Mouse (Mus musculus) CD4-positive helper T cell, adult 2 months (primary cell): ENCODE measurements around the gene Gm49416.
A peak's percentile ranks its signal among the peaks of the same experiment; 100 is the strongest.

Experiments
- DNase-seq: peaks from one replicate; pipeline ENCODE4 v3.0.0-alpha.2; 2012; ENCODE audit warnings: low read depth, missing footprints, low spot score

Gm49416 gene

DNA sequence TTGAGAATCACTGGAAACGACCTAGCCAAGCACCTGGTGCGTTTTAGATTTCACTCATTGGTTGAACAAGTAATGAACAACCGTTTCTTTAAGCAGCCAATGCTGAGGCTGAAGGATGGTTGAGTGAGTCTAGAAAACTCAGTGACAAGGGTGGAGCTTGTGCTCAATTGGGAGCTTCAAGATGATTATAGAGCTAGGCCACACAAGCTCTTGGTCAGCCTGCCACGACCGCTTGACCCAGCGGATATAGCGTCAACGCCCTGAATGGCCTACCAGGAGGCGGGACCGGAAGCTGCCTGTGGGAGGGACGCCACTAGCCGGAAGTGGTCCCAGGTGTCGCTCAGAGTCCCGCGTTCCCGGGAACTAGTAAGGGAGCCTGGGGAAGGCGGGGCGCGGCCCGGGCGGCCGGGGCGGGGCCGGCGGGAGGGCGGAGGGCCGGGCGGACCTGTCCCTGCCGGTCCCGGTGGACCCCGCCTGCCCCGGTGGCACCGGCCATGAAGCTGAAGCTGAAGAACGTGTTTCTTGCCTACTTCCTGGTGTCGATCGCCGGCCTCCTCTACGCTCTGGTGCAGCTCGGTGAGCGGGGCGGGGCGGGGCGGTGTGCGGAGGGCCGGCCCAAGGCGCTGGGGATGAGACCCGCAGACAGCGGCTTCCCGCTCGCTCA, 31.5 kb downstream of the Gm49416 start, which contains the start of gene B3gat3:
Gene B3gat3 (plus strand): TSS at position 302 of the 664 bp plus-strand sequence.
- DNase-seq, result peak; percentile 85

- peak; percentile 84 for DNase-seq
Observed at GRCm38 (mm10) chr19:8920836-8921291, 32.1 kb downstream of the Gm49416 start.

GRCm38 (mm10) chr19:8921741-8922140, 33.0 kb downstream of the Gm49416 start:
- DNase-seq, result peak; percentile 33

DNA sequence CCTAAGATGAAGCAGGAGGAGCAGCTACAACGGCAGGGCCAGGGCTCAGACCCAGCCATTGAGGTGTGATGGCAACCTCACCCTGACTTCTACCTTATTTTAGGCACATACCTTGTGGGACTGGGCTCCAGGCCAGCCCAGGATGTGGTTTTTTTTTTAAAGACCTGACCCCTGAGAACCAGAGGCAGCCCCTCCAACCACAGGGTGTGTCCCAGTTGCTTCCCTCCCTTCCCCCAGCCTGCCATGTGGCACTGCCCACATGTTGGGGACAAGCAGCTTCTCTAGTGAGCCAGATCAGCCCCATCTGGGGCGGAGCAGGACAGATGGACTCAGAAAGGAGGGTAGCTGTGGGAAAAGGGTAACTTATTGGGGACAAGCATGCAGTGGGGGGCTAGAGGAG, 38.0 kb downstream of the Gm49416 start:
- peak; percentile 66 for DNase-seq

DNA sequence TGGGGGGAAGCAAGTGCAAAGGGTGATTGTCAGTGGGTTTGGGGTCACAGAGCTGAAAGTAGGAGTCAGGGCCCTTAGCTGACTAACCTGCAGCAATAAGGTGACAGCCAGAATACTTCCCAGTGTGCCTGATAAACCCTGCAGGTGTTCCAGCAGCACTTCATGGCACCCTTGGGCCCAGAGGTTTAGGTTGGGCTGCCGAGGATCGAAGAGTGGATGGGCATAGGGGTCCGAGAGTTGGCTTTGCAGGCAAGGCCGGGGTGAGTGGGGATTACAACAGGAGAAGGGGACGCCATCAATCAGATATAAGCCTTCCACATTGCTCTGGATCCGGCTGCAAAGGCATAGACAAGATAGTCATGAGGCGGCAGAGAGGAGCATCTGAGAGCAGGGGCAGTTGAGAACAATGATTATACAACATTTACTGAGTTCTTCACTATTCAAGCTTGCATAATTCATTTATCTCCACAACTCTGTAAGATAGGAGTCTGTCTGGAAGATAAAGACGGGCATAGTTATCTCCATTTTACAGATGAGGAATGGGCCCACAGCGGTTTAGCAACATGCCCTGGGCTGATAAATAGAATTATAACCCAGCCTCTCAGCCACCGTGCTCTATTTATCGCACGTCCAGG, 39.3 kb downstream of the Gm49416 start:
- no peak for DNase-seq

GRCm38 (mm10) chr19:8928689-8929223, 40.0 kb downstream of the Gm49416 start:
- DNase-seq, result no peak

DNA sequence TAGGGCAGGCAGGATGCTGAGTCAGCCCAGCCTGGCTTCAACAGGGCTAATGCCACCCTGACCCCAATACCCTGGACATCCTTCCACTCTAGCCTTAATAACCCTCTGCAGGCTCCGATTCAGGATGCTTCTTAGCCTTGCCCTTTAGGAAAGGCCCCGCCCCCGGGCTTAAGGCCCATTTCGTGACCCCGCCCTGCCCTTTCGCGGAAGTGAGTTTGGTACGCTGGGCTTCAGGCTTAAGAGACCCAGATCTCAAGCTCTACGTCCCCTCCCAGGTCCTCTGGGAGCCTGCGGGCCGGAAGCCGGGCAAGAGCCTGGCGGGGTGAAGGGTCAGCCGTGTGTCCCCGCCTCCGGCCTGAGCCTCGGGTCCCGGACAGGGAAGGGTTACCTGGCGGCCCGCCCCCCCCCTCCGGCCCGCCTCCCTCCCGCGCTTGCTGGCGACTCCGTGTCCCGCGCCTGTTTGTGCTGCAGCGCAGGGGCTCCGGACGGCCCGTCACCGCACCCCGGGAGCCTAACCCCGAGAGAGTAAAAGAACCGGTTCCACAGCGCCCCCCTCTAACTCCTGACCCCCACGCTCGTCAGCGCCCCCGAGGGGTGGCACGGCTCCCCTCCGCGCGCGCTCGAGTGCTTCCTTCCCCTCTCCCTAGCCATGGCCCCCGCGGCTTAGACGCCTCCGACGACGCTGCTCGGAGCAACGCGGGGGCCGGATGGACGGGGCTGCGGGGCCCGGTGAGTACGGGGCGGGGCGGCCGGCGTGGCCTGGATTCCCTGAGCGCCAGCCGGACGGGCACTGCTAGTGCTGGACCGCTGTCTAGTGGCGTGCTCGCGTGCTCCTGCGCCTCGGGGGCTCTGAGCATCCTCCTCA, 40.7 kb downstream of the Gm49416 start, which contains the start of the genes Rom1 and Eml3:
Gene Rom1 (minus strand): TSS at position 133 of the 865 bp plus-strand sequence.
Gene Eml3 (plus strand): TSS at position 329 of the 865 bp plus-strand sequence.
- peak; percentile 85 for DNase-seq

DNA sequence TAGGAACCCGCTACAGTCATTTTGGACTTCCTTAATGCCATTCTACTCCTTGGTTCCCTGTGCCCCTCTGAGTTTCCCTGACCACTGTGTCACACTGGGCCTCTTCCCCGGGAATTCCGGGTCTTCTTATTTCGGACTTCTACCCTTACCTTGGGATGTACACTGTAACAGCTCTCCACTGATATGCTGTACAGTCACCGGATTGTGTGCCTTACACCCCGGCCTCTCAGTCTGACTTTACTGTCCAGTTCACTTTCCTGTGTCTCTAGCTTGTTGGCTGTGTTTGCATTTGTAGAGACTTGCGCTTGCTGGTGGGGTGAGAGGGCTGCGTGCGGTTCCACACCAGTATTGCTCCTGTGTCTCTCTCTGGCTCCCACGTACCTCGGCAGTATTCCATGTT, 41.4 kb downstream of the Gm49416 start:
- DNase-seq, result no peak

- no peak for DNase-seq
Observed at GRCm38 (mm10) chr19:8930771-8931170, 42.0 kb downstream of the Gm49416 start.

DNA sequence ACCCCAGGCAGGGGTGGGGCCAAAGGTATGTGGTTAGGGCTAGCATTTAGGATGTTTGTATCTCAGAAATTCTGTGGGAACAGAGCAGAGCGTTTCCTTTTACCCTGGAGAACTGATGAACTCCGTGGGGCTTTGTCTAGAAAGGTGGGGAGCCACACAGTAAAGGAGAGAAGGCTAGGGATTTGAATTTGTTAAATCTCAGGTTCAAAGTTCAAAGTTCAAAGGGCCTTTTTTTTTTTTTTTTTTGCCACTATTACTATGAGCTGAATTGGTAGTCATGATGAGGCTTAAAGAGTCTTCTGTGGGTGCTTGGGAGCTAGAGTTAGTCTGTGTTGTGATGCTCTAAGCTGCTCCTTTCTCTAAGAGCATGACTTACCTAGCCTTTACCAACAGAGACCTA, 48.0 kb downstream of the Gm49416 start:
- no peak for DNase-seq

- DNase-seq, result no peak
Observed at GRCm38 (mm10) chr19:8940526-8941133, 51.9 kb downstream of the Gm49416 start.

DNA sequence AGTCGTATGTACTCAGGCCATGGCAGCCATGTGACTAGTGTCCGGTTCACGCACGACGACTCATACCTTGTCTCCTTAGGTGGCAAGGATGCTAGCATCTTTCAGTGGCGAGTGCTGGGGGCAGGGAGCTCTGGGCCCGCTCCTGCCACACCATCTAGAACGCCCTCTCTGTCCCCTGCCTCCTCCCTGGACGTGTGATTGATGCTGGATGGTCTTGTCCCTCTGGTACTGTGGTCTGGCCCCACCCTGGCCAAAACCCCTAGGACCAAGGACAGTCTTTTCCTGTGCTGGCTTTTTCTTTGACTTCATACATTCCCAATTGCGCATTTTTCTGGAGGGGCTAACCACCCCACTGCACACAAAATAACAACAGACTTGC, 52.4 kb downstream of the Gm49416 start:
- DNase-seq, result no peak

DNA sequence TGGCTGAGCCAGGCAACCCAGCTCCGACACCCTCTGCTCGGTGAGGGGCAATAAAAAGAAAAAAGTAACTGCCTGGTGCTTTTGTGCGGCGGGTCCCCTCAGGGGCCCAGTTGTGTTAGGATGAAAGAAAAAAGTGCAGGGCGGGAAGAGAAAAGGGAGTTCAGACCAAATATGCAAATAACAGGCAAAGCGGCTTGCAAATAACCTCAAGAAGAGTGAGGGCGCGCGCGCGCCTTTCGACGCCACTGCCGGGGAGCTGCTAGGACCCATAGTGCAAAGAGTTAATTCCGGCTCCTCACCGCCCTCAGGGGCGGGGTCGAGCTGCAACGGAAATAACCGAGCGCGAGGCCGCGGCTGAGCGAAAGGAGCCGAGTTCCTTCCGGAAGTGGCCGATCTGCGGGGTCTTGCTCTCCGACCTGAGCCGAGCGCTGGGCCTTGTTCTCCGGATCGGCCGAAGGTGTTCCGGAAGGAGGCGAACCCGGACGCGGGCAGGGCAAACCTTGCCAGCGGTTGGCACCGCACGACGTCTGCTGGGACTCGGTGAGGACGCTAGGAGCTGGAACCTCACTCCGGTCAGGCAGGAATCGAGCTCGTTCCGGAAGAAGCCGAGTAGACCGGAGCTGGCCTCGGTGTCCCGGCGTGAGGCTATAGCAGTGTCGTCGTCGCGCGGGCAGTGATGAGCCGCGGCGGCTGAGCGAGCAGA, 52.9 kb downstream of the Gm49416 start, which contains the start of gene Mta2:
Gene Mta2 (plus strand): TSS at position 361 of the 703 bp plus-strand sequence.
- peak; percentile 98 for DNase-seq

DNA sequence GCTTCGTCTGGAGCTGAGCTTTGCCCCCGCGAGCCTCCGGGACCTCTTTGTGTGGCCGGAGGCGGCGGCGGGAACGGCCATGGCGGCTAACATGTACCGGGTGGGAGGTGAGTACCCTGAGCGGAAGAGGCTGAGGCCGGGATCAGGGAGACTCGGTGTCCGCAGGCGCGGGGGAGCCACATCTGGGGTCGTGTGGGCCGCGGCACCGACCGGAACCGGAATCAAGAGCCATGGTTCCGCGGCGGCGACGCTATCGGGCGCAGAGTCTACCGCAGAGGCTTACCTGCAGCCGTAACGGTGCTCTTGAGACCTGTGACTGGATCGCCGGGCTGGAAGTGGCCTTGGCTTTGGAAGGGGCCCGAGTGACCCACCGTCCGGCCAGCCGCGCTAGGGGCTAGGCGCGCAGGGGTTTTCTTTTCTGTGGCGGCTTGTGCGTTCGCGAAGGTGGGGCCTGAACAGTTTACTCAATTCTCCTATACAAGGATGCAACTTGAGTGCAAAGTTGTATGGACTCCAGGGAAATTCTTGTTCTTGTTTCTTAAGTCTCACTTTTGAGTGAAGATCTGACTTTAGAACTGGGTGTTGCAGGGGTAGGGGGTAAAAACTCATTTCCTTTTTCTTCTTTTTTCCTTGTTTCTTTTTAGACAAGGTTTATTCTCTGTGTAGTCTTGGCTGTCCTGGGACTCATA, 53.7 kb downstream of the Gm49416 start:
- peak; percentile 81 for DNase-seq

GRCm38 (mm10) chr19:8943047-8943446, 54.3 kb downstream of the Gm49416 start:
- no peak for DNase-seq

DNA sequence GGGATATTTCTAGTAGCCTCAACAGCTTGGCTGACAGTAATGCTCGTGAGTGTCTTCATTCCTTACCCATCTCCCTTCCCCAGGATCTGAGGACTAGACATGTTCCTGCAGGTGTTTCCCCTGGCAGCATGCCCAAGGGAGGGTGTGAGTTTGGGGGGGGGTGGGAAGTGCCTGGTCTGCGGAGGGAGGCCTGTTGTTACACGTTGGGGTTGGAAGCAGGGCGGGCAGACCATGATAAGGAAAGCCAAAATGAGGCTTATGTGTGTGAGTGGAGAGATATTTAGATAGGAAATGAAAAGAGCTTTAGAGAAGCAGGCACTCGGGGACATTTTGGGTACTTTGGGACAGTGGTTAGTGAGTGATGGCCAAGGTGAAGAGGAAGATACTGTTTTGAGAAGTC, 55.3 kb downstream of the Gm49416 start:
- DNase-seq, result peak; percentile 30

DNA sequence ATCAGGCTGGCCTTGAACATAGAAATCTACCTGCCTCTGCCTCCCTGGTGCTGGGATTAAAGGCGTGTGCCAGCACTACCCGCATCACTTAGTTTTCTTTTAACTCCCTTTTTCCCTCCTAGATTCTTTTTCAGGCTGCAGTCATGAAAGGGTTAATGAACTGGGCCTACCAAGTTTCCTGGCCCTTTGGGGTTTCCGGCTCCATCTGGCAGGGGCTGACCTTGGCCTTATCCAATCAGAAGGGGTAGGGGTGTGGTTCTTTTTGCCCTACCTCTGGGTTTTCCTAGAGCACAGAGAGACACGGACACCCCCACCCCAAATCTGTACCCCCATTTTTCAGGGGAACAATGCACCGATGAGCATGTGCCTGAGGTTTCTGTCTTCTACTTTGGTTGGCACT, 56.0 kb downstream of the Gm49416 start:
- peak; percentile 74 for DNase-seq
